Mouse (Mus musculus): Measurements from ENCODE around the gene Slc16a1.

DNA sequence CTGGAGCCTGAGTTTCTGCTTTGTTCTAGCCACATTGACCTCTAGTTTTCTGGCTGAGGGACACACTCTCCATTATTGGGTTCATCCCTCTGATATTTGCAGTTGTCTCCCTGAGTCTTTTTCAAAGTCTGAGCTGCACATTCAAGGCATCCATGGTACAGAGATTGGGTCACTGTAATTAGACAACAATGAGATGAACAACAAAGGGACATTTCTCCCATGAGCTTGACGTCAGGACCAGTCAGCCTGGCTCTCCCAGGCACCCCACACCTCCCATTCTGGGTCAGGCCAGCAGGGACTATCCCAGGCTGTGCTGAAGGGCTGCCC, 31.4 kb downstream of the Slc16a1 start:
- TF ChIP-seq CTCF (IDR thresholded peaks at IDR 0.05; ENCODE audit: borderline replicate concordance, insufficient read depth, low read depth, low read length) (no peak), POLR2A (IDR thresholded peaks at IDR 0.05; ENCODE audit: borderline replicate concordance, insufficient read depth, low read length) (no peak)

Data from cerebellum, adult 2 months (tissue).